Mouse (Mus musculus): ENCODE data around the gene Kcnk5.

- TF ChIP-seq POLR2A (IDR thresholded peaks at IDR 0.05; ENCODE audit: low read depth, low read length) (no peak), CTCF (conservative IDR thresholded peaks at IDR 0.05; ENCODE audit: insufficient read depth, insufficient read length, low read depth, low read length) (no peak)
Observed at GRCm38 (mm10) chr14:20116149-20116605, 65.4 kb downstream of the Kcnk5 start.
